Mouse (Mus musculus): Measurements from ENCODE around the gene Adgrl1.

Gene Adgrl1

GRCm38 (mm10) chr8:83901566-83902485 is 1.9 kb downstream of the Adgrl1 start:
- DNase-seq: no peak

GRCm38 (mm10) chr8:83902961-83903666 is 3.2 kb downstream of the Adgrl1 start:
- peak; percentile 31 for DNase-seq

GRCm38 (mm10) chr8:83908583-83908982 is 8.7 kb downstream of the Adgrl1 start:
- DNase-seq: no peak

- DNase-seq: no peak
Measured at GRCm38 (mm10) chr8:83909311-83909710, 9.4 kb downstream of the Adgrl1 start.

GRCm38 (mm10) chr8:83911809-83912731 is 12.2 kb downstream of the Adgrl1 start:
- peak; percentile 30 for DNase-seq

GRCm38 (mm10) chr8:83914232-83914631 is 14.3 kb downstream of the Adgrl1 start:
- DNase-seq: no peak

GRCm38 (mm10) chr8:83914860-83915259 is 15.0 kb downstream of the Adgrl1 start:
- DNase-seq: peak; percentile 36

- no peak for DNase-seq
Measured at GRCm38 (mm10) chr8:83916015-83916414, 16.1 kb downstream of the Adgrl1 start.

- no peak for DNase-seq
Measured at GRCm38 (mm10) chr8:83917566-83917965, 17.7 kb downstream of the Adgrl1 start.

GRCm38 (mm10) chr8:83921558-83921957 is 21.7 kb downstream of the Adgrl1 start:
- peak; percentile 89 for DNase-seq

- DNase-seq: no peak
Measured at GRCm38 (mm10) chr8:83922727-83923126, 22.8 kb downstream of the Adgrl1 start.

GRCm38 (mm10) chr8:83924585-83924984 is 24.7 kb downstream of the Adgrl1 start:
- DNase-seq: no peak

- no peak for DNase-seq
Measured at GRCm38 (mm10) chr8:83926266-83926665, 26.4 kb downstream of the Adgrl1 start.

- DNase-seq: no peak
Measured at GRCm38 (mm10) chr8:83934222-83934621, 34.3 kb downstream of the Adgrl1 start.

- no peak for DNase-seq
Measured at GRCm38 (mm10) chr8:83934994-83935393, 35.1 kb downstream of the Adgrl1 start.

- DNase-seq: no peak
Measured at GRCm38 (mm10) chr8:83935435-83935834, 35.5 kb downstream of the Adgrl1 start.

- DNase-seq: no peak
Measured at GRCm38 (mm10) chr8:83937645-83938044, 37.7 kb downstream of the Adgrl1 start.

GRCm38 (mm10) chr8:83938330-83938729 is 38.4 kb downstream of the Adgrl1 start:
- no peak for DNase-seq

GRCm38 (mm10) chr8:83941066-83941677 is 41.3 kb downstream of the Adgrl1 start:
- no peak for DNase-seq

GRCm38 (mm10) chr8:83942446-83942845 is 42.5 kb downstream of the Adgrl1 start:
- no peak for DNase-seq

GRCm38 (mm10) chr8:83945540-83945939 is 45.6 kb downstream of the Adgrl1 start:
- no peak for DNase-seq

GRCm38 (mm10) chr8:83954749-83955105 is 54.8 kb downstream of the Adgrl1 start:
- no peak for DNase-seq
